Mouse (Mus musculus): Measurements from ENCODE around the gene Elp6.

Elp6 gene

GRCm38 (mm10) chr9:110362337-110362736 is 57.4 kb downstream of the Elp6 start:
- DNase-seq = no peak

- DNase-seq = no peak
Observed at GRCm38 (mm10) chr9:110366746-110367145, 61.8 kb downstream of the Elp6 start.

GRCm38 (mm10) chr9:110369860-110370259 is 64.9 kb downstream of the Elp6 start:
- DNase-seq = no peak
